9 mouse cellular contexts compared by ENCODE assay signal in genomic region chr1:180198959-180199714, GRCm38 (mm10). TPM values are rescaled to one million over a fixed set of nuclear protein-coding genes. Genes with fewer than 3 reads are reported as not detected.
DNase-seq lines count a peak whose midpoint lies in the region; ATAC-seq and TF ChIP-seq lines count a peak whose summit lies in the region.
"Had no signal": no experiment of that assay in that cellular context is flagged by ENCODE, and none has a peak within 500 bp of the region (broad histone marks: within the 10 kb centered on the region; RNA-seq: fewer than 3 reads in every experiment).

Gene Coq8a, minus strand, starts transcription at chr1:180199602.

- no peak within 1 kb of the TSS for H3K4me2 ChIP-seq in kidney, postnatal 0 days (ENCODE audit: low read length)
- H3K4me2 ChIP-seq in hindbrain, embryonic 14.5 days (replicated peaks) = no peak within 1 kb of the TSS
- no peak within 1 kb of the TSS for H3K4me2 ChIP-seq in midbrain, postnatal 0 days (ENCODE audit: low read depth, low read length, poor library complexity, severe bottlenecking)
- H3K4me2 ChIP-seq: limb, embryonic 12.5 days had no signal

- ATAC-seq in kidney, postnatal 0 days (replicated peaks; ENCODE audit: low FRiP score, low read depth) = no peak
- no peak for ATAC-seq in hindbrain, embryonic 14.5 days (ENCODE audit: low FRiP score)
- no peak for ATAC-seq in midbrain, postnatal 0 days (ENCODE audit: low FRiP score)

- no peaks in the 10 kb centered on the region for H3K9me3 ChIP-seq in kidney, postnatal 0 days (replicated peaks; ENCODE audit: low read length)
- peaks cover 2% of the 10 kb centered on the region; the same call in 1 of the 2 replicates for H3K9me3 ChIP-seq in hindbrain, embryonic 14.5 days (ENCODE audit: control insufficient read depth, low read length)
- H3K9me3 ChIP-seq in midbrain, postnatal 0 days (ENCODE audit: low read length) = no peaks in the 10 kb centered on the region

- 57% methylated on average over 4 of the region's 4 CpGs for WGBS in kidney, postnatal 0 days
- 71% methylated on average over 4 of the region's 4 CpGs for WGBS in hindbrain, embryonic 14.5 days
- WGBS in midbrain, postnatal 0 days = 75% methylated on average over 4 of the region's 4 CpGs

- no peak within 1 kb of the TSS for H3K4me3 ChIP-seq in kidney, postnatal 0 days (replicated peaks; ENCODE audit: low read depth, low read length)
- H3K4me3 ChIP-seq in hindbrain, embryonic 14.5 days (replicated peaks; ENCODE audit: low read length) = no peak within 1 kb of the TSS
- H3K4me3 ChIP-seq in midbrain, postnatal 0 days (ENCODE audit: low read depth, low read length) = no peak within 1 kb of the TSS
- H3K4me3 ChIP-seq: limb, embryonic 12.5 days had no signal

- H3K27ac ChIP-seq in kidney, postnatal 0 days = no peak within 1 kb of the TSS
- no peak within 1 kb of the TSS for H3K27ac ChIP-seq in hindbrain, embryonic 14.5 days
- H3K27ac ChIP-seq in midbrain, postnatal 0 days (ENCODE audit: low read depth, low read length) = no peak within 1 kb of the TSS
- H3K27ac ChIP-seq: limb, embryonic 12.5 days had no signal

- H3K9ac ChIP-seq in kidney, postnatal 0 days (ENCODE audit: low read depth, low read length) = no peak within 1 kb of the TSS
- no peak within 1 kb of the TSS for H3K9ac ChIP-seq in hindbrain, embryonic 14.5 days
- H3K9ac ChIP-seq in midbrain, postnatal 0 days (replicated peaks; ENCODE audit: low read length, poor library complexity, severe bottlenecking) = no peak within 1 kb of the TSS
- H3K9ac ChIP-seq: limb, embryonic 12.5 days had no signal

- no peak for TF ChIP-seq CTCF in kidney, postnatal 0 days (IDR thresholded peaks at IDR 0.05; ENCODE audit: low read depth)
- TF ChIP-seq CTCF in midbrain, postnatal 0 days (IDR thresholded peaks at IDR 0.05) = no peak

- no peaks in the 10 kb centered on the region for H3K36me3 ChIP-seq in kidney, postnatal 0 days (ENCODE audit: insufficient read depth, low read length)
- H3K36me3 ChIP-seq in hindbrain, embryonic 14.5 days (replicated peaks; ENCODE audit: control insufficient read depth, insufficient read depth) = no peaks in the 10 kb centered on the region
- no peaks in the 10 kb centered on the region for H3K36me3 ChIP-seq in midbrain, postnatal 0 days (ENCODE audit: insufficient read depth, low read length)
- H3K36me3 ChIP-seq: limb, embryonic 12.5 days had no signal

- H3K4me1 ChIP-seq in kidney, postnatal 0 days (replicated peaks; ENCODE audit: insufficient read depth, low read length) = 0 out of 2 replicates have a peak, but pooled peaks cover 3% of the 10 kb centered on the region
- H3K4me1 ChIP-seq in hindbrain, embryonic 14.5 days (replicated peaks; ENCODE audit: control insufficient read depth, insufficient read depth, low read length) = peaks cover 6% of the 10 kb centered on the region; the same call in 1 of the 2 replicates
- peaks cover 6% of the 10 kb centered on the region; the same call in 1 of the 2 replicates for H3K4me1 ChIP-seq in midbrain, postnatal 0 days (ENCODE audit: insufficient read depth, low read length)

- DNase-seq in kidney, postnatal 0 days (ENCODE audit: low spot score) = no peak
- no peak for DNase-seq in kidney, postnatal 36 days
- peak; percentile 75 for DNase-seq in CD4-positive, CD25-positive, alpha-beta regulatory T cell, adult 2 months (ENCODE audit: low read depth, low spot score)
- no peak for DNase-seq in gastrocnemius, adult 8-10 months (ENCODE audit: low spot score in 2 of 2)
- no peak for DNase-seq in layer of hippocampus, postnatal 25 days (ENCODE audit: extremely low spot score in 1 of 2, low spot score in 1 of 2)
- no peak for DNase-seq in right cerebral cortex, postnatal 36 days (ENCODE audit: low spot score in 2 of 2)
- no peak for DNase-seq in hindbrain, embryonic 14.5 days (ENCODE audit: low spot score)
- DNase-seq in midbrain, postnatal 0 days (ENCODE audit: low spot score) = no peak

- H3K27me3 ChIP-seq in kidney, postnatal 0 days (ENCODE audit: insufficient read depth, low read length) = no peaks in the 10 kb centered on the region
- H3K27me3 ChIP-seq in hindbrain, embryonic 14.5 days (ENCODE audit: control insufficient read depth, insufficient read depth, low read length) = no peaks in the 10 kb centered on the region
- H3K27me3 ChIP-seq in midbrain, postnatal 0 days (ENCODE audit: insufficient read depth, low read length) = 0 out of 2 replicates have a peak, but pooled peaks cover 5% of the 10 kb centered on the region

RNA-seq across cellular contexts. Expression of gene Coq8a, which starts in this region (rescaled TPM):
- 31.5 and 33.6 TPM in 2 replicates for polyA plus RNA-seq in kidney, postnatal 0 days (2015; fragmentation: Nextera tagmentation; extraction: Ambion mirVana)
- total RNA-seq in gastrocnemius, adult 8-10 months (2022) = 1,000 to 10,000 TPM in 2 of 4 experiments, 100 to 1,000 TPM in 2; 819 to 1,131 (median 992) TPM
- total RNA-seq in layer of hippocampus, postnatal 25 days (2021) = 10 to 100 TPM; 63.2 to 71.5 TPM
- polyA plus RNA-seq in hindbrain, embryonic 14.5 days (2014; fragmentation: Nextera tagmentation; extraction: Ambion mirVana) = 3.1 and 3.2 TPM in 2 replicates
- 2.1 and 7.2 TPM in 2 replicates for total RNA-seq in midbrain, postnatal 0 days (2014; rRNA removed)
- polyA plus RNA-seq in midbrain, postnatal 0 days (2015; fragmentation: Nextera tagmentation; extraction: Ambion mirVana) = 6.8 and 8.3 TPM in 2 replicates

Comparison
In these comparisons a context has a peak if more than half of its experiments do, and no peak if none do; other contexts are left out.
1. RNA of gene Coq8a (total RNA-seq): 819 to 1,131 TPM in gastrocnemius, adult 8-10 months; 63.2 to 71.5 TPM in layer of hippocampus, postnatal 25 days and 2.1 to 7.2 TPM in midbrain, postnatal 0 days; every median in the first group is over 10 times any median in the second.